Mouse (Mus musculus) left cerebral cortex, adult 9 months (tissue): ENCODE measurements around the gene Tesc.

Experiments
- DNase-seq, 2 experiments: peaks; one replicate each; pipeline ENCODE4 v3.0.0; 2022; ENCODE audit warnings: low spot score in 2 of 2

Gene Tesc

DNA sequence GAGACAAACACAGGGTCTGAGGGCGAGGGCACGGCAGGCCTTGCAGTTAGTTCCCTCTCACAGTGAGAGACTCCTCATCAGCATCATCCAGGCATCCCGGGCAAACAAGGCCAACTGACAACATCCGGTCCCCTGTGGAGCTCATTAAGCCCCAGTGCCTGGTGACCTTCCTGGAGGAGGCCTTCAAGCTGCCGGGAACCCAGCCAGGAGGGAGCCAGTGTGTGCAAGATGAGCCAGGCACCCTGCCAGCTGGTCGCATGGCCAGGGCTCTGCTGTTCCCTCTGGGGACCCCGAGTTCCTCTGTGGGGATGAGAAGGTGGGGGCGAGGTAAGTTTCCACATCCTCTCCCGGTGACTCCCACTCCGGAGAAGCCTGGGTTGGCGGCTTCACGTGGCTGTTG is 12.5 kb upstream of the Tesc start:
- no peak for DNase-seq

- DNase-seq, result no peak
Observed at GRCm38 (mm10) chr5:118015669-118016068, 11.9 kb upstream of the Tesc start.

- no peak for DNase-seq
Observed at GRCm38 (mm10) chr5:118017527-118017926, 10.0 kb upstream of the Tesc start.

- no peak for DNase-seq
Observed at GRCm38 (mm10) chr5:118019905-118020304, 7.6 kb upstream of the Tesc start.

DNA sequence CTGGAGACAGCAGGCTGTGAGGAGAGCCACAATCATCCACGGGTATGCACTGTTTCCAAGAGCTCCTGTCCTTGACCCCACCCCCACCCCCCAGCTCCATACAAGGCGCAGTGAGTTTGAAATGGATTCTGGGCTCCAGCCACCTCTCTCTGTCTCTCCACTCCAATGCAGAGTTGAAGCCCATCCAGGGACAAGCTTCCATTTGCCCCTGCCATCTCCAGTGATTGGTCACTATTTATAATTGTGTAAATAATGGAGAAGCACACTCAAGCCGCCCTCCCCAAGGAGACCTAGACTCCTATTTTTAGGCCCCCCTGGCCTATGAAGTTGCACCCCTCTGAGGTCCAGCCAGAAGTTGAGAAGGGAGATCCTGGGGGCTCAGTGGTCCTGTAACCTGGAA is 4.5 kb upstream of the Tesc start:
- no peak for DNase-seq

DNA sequence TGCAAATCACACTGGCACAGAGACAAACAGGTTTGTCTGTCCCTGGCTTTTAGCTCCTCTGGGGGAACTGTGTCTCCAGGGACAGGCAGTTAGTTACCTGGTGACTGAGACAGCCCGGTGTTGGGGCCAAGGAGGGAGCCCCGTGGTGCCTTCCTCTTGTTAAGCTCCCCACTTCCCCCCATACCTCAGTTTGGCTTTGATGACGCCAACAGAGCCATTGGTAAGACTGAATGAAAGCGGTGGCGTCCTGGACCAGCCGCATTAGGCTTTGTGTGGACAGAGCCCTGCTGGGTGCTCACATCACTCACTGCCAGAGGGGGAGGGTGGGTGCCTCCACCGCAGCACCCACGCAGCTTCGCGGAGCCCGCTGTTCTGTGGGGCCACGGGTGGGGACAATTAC is 1.7 kb upstream of the Tesc start:
- no peak for DNase-seq

DNA sequence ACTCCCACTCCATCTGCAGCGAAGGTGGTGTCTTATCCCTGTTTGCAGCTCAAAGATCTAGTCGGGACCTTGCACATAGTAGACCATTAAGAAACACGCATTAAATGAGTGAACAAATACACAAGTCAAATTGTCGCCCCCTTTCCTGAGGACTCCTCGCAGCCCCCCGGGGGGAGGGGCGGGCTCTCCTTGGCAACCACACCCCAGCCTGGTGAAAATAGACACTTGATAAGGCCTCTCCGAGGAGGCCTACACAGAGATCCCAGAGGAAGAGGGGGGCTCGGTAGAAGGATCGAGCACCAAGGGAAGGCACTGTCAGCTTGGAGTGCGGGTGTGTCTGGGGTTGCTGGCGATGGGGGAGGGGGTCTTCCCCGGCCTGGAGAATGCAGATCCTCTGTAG is 1.2 kb upstream of the Tesc start:
- DNase-seq, result no peak

DNA sequence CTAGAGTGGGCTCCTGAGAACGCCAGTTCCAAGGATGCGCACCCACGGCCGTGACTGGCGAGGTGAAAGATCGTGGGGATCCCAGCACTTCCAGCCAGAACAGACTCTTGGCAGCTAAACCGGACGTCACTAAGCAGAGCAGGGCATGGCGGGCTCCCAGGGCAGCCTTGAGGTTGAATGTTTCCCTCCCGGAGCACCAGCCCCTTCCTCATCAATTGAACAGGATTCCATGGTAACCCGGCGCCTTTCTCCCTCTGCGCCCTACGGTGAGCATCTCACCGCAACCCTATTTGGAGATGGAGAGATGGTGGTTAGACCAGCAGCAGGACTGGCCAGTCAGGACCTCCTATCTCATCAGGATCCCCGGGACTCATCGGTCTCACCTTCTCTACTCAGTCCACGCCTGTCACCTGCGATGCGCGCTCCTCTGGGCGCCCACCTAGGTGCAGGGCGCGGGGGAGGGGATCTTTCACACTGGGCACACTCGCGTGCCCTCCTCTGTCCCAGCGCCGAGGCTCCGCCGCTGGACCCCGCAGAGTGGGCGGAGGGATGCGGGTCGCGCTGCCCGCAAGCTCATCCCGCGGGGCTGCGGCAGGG is 344 bp upstream of the Tesc start:
- no peak for DNase-seq

- DNase-seq, result no peak
Observed at GRCm38 (mm10) chr5:118028191-118029034, 870 bp downstream of the Tesc start.

DNA sequence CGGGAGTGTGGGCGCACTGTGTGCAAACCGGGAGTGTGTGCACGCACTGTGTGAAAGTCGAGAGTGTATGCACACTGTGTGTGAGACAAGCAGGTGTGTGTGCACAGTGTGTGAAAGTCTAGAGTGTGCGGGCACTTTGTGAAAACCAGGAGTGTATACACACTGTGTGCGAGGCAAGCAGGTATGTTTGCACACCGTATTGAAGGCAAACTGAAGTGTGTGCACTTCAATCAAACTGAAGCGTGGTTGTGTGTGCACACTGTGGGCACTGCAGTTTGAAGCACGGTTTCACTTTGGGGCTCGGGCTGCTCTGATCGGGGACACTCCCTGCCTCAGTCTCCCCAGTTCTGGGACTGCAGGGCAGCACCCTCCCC is 1.5 kb downstream of the Tesc start:
- DNase-seq, result no peak

DNA sequence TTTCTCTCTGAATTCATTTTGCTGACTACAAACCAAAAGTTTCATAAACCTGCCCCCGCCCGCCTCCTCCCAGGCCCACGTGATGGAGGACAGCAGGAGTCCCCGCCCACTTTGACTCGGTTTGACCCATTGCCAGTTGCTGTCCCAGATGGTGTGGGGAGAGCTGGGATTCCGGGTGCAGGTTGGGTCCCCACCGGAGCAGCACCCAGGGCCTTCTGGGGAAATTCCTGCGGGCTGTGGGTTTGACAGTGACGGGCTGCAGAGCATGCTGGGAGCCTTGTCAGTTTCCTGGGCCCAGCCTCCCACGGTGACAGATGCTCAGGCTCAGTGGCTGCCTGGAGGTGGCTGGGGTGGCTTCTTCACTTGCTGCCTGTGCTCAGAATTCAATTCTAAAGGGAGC is 1.9 kb downstream of the Tesc start:
- DNase-seq, result peak; percentile 71 to 82

DNA sequence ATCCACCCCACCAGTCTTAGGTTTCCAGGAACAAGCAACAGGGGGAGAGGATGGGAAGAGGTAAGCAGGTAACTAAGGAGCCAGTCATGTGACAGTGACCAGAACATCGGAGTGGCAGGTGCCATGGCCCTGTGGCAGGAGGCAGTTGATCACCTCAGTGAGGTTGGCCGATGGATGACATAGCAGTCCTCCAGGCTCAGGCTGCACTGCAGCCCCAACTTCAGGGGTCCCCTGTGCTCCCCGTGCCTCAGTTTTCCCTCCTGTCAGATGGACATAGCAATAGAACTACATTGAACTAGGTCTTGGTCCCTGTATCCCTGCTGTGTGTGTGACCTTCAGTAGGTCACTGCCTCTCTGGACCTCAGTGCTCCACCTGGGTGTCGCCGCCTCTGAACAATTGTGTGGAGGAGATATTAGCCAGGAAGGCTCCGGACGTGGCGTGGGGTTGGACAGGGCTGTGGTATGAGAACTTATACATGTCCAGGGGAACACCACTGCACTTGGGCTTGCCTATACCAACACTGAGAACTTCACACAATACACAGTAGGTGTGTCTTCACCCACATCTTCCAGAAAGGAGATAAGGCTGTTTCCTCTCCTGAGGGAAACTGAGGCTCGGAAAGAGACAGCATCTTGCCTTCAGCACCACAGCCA is 2.6 kb downstream of the Tesc start:
- no peak for DNase-seq

DNA sequence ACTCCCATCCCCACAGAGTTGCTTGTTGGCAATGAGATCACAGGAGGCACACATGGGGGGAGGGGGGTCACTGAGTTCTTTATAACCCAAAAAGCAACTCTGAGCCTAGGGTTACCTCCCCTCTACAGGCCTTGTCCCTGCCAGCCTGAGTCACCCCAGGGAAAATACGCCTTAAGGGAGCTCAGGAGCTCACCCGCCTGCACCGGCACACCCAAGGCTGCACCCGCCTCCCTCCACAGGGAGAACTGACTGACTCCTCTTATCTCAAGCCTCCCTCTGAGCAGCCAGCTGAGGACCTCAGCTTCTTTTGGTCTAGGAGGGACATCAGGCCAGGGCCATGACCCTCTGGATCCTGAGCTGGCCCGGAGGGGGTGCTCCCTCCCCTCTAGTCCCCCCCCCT is 3.5 kb downstream of the Tesc start:
- DNase-seq, result no peak

DNA sequence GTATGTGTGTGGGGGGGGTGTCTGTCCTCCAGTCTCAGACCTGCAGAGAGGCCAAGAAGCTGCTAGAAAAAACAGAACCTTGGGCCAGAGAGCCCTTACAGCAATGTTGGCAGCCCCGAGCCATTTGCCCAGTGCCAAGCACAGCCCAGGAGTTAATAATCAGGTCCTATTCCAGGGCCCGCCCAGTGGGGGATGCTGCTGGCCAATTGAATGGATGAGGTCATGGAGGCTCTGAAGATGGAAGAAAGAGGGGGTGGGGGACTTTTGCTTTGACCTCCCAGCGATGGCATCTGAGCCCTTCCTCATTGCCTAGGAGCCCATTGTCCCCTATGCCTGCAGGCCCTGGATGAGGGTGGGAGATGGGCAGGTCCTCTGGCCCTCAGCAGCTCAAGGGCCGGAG is 4.0 kb downstream of the Tesc start:
- no peak for DNase-seq

- DNase-seq, result no peak
Observed at GRCm38 (mm10) chr5:118033328-118033727, 5.8 kb downstream of the Tesc start.

DNA sequence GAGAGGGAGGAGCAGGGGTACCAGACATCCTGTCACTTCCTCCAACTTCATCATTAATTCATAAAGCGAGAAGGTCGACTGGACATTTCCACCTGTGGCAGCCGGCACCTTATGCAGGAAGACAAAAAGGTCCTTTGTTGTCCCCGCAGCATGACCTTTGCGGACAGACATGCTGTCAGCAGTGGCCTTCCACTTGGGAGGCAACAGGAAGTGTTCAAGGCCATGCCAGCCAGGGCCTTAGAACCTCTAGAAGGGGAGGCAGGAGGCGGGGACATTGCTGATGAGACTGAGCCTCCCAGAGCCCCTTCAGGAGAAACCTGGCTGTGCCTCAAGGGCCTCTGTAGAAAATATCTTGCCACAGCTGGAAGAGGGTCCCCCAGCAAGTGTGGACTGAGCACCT is 6.2 kb downstream of the Tesc start:
- DNase-seq, result no peak

DNA sequence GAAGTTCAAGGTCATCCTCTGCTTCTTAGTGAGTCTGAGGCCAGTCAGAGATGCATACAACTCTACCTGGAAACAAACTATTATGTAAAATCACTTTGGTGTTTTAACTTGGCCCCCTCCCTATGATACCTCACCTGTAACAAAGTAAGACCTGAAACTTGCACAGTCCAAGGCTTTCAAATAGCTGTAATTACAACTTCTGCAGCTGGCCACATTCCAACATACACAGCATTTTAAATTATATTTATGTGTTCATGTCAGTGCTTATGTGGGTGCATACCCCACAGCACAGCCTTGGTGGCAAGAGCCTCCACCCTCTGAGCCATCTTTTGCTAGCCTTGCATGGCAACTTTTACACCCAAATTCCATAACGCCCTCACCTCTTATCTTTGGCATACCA is 7.1 kb downstream of the Tesc start:
- DNase-seq, result no peak

GRCm38 (mm10) chr5:118035786-118036185 is 8.2 kb downstream of the Tesc start:
- DNase-seq, result no peak

- DNase-seq, result peak; percentile 50 to 56
Observed at GRCm38 (mm10) chr5:118036888-118037797, 9.6 kb downstream of the Tesc start.

GRCm38 (mm10) chr5:118037798-118038484 is 10.4 kb downstream of the Tesc start:
- DNase-seq, result no peak

DNA sequence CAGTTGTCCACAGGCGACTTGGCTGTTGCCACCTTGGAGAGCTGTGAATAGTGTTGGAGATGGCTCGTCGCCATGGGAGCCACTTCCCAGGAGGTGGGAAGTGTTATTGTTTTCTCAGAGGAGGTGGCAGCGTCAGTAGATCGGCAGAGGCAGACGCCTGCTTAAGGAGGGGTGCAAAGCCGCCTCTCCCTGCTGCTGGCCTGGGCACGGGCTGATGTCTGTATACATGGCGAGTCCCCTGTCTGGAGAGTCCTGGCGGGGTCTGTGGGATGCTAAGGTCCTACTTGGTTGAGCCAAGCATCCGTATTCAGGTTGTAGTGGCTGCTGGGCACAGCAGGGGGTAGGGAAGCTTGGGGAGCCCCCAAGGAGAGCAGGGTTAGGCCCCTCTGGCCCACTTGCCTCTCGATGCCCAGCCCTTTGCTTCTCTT is 11.7 kb downstream of the Tesc start:
- no peak for DNase-seq
